Mouse (Mus musculus) lung, postnatal 14 days (tissue): Measurements from ENCODE around the gene Cdkn2d.
"Not testable (repeated sequence)": the region's sequence is repeated elsewhere in the genome, so short reads cannot be mapped to it uniquely, and the experiment has no call there.

Experiments used
- DNase-seq: peaks from one replicate; pipeline ENCODE4 v3.0.0; 2021

Gene Cdkn2d

GRCm38 (mm10) chr9:21291022-21291787 lies at the start of gene Cdkn2d:
Gene Cdkn2d, minus strand, starts transcription at chr9:21291407.
- peak; percentile 100 for DNase-seq

DNA sequence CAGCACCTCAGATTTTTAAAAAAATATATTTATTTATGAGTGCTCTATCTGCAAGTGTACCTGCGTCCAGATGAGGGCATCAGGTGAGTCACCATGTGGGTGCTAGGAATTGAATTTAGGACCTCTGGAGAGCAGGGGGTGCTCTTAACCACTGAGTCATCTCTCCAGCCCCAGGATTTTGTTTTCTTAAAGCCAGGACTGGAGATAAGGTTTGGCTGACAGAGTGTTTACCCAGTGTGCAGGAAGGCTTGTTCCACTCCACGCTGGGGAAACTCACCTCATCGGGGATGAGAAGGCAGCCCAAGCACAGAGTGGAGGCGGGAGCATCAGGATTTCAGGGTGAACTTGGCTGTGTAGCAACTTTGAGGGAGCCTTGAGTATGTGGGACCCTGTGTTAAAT lies 49.2 kb upstream of the Cdkn2d start:
- DNase-seq = no peak

DNA sequence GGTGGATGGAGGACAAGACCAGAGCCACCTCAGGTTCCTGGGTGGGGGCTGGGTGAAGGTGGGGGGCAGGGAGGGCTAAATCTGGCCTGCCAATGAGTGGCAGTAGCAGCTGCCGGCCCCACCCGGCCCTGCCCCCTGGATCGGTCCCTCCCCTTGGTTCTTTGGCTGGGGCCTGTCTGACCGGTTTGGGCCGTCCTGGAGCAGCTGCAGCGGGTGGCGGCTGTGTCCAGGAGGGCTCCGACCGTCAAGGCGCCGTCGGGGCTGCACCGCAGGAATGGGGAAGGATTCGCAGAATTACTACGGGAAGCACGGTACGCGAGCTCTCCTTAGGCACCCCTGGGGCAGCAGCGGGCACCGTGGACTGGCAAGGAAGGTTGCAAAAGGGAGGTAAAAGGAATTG lies 46.4 kb upstream of the Cdkn2d start:
- DNase-seq = peak; percentile 72

DNA sequence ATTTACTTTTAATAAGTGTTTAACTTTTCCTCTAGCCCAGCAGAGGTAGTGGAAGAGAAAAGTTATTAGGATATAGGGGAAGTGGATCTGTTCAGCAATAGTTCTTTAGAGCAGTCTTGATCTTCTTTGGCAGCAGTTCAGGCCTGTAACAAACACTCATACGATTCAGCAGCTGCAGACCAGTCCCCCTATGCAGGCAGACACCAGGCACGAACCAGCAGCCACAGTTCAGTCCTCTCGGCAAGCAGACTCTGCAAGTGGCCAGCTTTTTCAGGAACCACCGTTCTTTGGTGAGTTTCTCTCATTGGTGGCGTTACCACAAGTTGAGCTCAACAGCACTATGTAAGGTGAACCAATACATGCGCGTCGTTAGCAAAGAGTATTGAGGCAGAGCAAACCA lies 45.3 kb upstream of the Cdkn2d start:
- DNase-seq = no peak

- no peak for DNase-seq
Observed at GRCm38 (mm10) chr9:21335391-21335790, 44.2 kb upstream of the Cdkn2d start.

DNA sequence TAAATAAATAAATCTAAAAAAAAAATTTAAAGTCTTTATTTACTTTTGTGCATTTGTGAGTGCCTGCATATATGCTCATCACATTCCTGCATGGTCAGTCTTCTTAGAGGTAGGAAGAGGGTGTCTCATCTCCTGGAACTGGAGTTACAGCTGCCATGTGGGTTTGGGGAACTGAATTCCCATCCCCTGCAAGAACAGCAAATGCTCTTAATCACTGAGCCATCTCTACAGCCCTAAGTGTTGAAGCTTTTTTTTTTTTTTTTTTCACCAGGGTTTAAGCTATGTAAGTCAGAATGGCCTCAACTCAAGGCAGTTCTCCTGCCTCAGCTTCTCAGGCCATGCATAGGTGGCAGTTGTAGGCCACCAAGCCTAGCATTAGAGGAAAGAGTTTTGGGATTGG lies 43.5 kb upstream of the Cdkn2d start:
- DNase-seq = no peak

- DNase-seq = no peak
Observed at GRCm38 (mm10) chr9:21333523-21333922, 42.3 kb upstream of the Cdkn2d start.

DNA sequence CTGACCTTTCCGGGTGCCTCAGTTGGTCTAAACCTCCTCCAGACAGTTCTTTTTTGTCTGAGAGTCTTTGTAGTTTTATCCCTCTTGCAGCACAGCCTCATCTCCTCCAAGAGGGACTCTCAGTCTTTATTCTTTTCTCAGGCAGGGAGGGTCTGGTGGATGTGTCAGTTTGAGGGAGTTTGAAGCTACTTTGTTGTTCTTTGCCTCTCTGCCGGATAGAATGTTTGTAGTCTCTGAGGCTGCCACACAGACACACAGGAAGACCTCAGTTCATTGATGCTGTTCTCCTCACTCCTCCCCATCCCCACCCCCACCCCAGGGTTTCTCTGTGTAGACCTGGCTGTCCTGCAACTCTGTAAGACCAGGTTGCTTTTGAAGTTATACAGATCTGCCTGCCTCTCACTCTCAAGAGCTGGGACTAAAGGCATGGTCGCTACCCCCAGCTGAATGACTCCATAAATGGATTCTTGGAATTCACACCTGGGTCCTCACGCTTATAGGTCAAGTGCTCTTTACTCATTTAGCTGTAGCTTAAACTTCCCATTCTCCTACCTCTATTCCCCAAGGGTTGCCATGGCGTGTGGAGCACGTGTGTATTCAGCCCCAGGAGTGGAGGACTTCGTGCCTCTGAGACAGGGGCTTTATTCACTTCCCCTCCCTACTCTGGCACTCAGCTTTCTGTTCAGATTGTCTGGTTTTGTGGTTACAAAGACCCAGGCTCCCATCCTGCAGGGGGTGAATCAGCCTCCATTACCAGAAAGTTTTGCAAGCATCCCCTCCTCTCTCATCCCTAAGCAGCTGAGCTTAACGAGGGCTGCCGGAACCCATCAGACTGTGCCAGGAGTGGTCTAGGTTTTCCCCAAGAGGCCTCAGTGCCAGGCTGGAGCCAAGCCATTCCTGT lies 41.2 kb upstream of the Cdkn2d start:
- no peak for DNase-seq

DNA sequence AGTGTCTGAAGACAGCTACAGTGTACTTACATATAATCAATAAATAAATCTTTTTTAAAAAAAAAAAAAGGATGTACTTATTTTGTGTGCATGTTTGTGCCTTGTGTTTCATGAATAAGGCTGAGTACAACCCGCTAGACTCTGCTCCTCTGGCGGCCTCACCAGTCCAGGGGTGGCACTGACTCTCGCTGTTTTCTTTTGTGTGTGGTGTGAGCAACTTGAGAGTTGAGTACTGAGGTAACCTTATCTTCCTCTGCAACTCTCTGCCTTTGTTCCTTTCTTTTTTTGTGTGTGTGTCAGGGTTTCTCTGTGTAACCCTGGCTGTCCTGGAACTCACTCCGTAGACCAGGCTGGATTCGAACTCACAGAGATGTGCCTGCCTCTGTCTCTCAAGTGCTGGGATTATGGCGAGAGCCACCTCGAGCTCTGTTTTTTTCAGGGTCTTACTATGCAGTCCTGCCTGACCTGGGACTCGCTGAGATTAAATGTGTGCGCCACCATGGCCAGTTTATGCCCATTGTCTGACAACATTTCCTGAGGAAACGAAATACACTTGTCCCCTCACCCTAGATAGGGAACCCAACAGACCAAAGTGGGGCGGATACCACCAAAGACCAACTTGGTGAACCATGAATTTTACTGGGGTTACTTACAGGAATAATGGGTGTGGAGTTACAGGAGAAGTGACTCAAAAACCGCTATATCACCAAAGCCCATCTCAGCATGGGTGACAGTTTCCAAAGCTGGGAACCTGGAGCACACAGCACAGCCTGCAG lies 40.3 kb upstream of the Cdkn2d start:
- no peak for DNase-seq

- DNase-seq = no peak
Observed at GRCm38 (mm10) chr9:21329699-21330289, 38.6 kb upstream of the Cdkn2d start.

DNA sequence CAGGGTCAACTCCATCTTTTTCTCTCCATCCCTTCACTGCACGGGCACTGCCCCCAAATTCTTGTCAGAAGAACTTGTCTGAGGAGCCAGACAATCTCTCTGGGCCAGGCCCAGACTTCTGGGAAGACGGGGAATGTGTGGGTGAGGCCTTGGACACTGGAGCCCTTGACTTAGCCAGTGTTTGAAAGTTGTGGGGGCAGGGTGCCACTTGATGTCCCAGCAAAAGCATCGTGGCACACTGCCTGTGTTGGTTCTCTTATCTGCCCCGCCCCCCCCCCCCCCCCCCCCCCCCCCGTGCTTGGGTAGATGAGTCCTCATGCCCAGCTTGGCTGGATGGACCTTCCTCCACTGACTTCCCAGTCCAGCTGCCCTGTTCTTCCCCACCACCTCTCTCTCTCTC lies 37.8 kb upstream of the Cdkn2d start:
- peak; percentile 74 for DNase-seq

DNA sequence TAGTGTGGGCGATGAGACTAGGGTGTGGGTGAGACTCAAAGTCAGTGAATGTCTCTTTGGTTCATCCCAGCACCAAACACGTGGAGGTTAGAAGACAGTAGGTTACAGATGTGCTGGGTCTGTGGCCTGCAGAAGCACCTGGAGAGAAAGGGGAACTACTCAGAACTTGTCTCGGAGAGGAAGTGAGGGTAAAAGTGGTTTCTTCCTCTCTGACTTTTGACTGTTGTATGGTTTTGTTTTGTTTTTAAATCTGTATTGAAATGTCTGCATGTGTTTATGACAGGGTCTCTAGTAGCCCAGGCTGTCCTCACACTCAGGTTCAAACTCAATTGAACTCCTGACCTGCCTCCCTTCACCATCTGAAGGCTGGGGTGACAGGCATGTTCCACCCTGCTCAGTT lies 36.8 kb upstream of the Cdkn2d start:
- DNase-seq = no peak

GRCm38 (mm10) chr9:21327569-21327968 lies 36.4 kb upstream of the Cdkn2d start:
- DNase-seq = no peak

- peak; percentile 55 for DNase-seq
Observed at GRCm38 (mm10) chr9:21324269-21324668, 33.1 kb upstream of the Cdkn2d start.

GRCm38 (mm10) chr9:21322917-21323297 lies 31.7 kb upstream of the Cdkn2d start:
- DNase-seq = not testable (repeated sequence)

- no peak for DNase-seq
Observed at GRCm38 (mm10) chr9:21322211-21322916, 31.2 kb upstream of the Cdkn2d start.

DNA sequence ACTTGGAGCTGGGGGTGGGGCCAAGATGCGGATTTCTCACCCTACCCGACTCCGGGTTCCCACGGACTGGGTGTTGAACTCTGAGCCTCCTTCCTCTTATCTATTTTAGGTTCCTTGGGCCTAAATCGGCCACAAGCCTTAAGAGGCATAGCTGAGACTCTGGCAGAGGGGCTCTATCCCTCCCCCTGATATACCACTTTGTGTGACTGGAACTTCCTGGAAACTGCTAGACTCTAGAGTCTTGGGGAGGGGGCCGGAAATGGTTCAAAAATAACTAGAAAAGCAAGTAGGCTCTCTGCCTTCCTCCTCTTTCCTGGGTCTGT lies 30.3 kb upstream of the Cdkn2d start:
- peak; percentile 55 for DNase-seq

DNA sequence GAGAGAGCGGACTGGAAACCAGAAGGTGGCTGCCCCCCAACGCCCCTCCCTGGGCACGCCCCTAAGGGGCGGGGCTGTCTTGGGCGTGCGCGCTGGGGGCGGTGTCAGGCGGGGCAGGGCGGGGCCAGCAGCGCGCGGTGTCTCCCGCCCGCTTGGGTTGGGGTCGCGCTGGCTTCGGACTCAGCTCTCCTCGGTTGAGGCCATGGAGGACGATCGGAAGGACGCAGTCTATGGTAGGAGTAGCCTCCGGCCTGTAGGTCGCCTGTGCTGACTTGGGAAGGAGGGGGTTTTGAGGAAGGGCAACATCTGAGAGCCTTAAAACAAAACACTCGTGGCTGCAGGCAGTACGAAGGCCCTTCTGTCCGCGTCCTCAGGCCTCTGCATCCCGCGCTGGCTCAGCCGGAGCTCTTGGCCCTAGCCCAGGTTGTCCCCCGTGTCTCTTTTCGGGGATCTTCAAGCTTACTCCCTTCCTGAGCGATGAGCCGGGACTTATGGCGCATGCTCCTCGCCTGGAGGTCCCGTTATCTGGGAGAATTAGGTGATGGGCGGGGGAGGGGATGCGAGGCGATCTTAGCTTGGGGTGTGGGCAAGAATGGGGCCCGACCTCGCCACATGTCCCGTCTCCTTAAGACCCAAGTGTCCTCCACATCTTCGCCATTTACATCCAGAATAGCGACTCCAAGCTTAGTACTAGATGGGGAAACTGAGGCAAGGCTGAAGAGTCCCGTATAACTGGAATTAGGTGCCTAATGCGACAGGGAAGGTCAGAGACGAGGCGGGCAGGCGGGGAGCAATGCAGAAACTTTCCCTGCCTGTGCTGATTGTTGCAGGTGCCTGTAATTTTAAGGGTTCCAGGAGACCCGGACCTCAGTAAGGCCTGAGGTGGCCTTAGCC lies 29.7 kb upstream of the Cdkn2d start, which contains the start of gene Slc44a2:
Slc44a2 (plus strand) TSS at position 80 of the 894 bp plus-strand sequence.
- peak; percentile 90 for DNase-seq

GRCm38 (mm10) chr9:21320280-21320618 lies 29.0 kb upstream of the Cdkn2d start:
- DNase-seq = no peak

GRCm38 (mm10) chr9:21319503-21319902 lies 28.3 kb upstream of the Cdkn2d start:
- no peak for DNase-seq

DNA sequence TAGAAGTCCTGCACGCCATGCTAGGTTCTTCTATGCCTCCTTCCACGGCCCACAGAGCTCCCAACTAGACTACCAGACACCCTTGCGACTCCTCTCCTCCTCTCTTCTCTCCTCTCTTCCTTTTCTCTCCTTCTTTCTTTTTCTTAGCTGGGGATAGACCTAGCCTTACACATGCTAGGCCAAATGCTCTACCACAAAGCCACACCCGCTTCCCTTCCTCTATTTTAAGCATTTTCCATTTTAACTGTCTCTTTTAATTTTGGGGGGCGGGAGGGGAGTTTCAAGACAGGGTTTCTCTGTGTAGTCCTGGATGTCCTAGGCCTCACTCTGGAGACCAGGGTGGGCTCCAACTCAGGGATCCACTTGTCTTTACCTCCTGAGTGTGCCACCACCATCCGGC lies 27.6 kb upstream of the Cdkn2d start:
- no peak for DNase-seq
